Mouse (Mus musculus) T-helper 1 cell (primary cell): ENCODE measurements at regions not wholly inside any gene's neighbourhood (a gene's known extent, or its start where the extent isn't known, plus 50 kb on each side); places are given as distances from the start of the nearest gene placed in this dataset.

Experiments
- in situ Hi-C: fragments of 300-600 bp; cut with MboI, MseI; formaldehyde crosslinking; loops from one replicate; pipeline ENCODE4 v1.15.1; 2025; ENCODE audit warnings: high pct_unique_total_duplicates

GRCm38 (mm10) chr14:47795062-47795461, 146.8 kb downstream of the Ktn1 start:
- in situ Hi-C loops, result loop anchor here (10.0 kb wide), 1 partner anchor 1510 kb away; no protein-coding TSS in a partner anchor

- in situ Hi-C loops, result loop anchor here (10.0 kb wide), 1 partner anchor 1507 kb away; no protein-coding TSS in a partner anchor
Observed at GRCm38 (mm10) chr14:47798203-47798602, 150.0 kb downstream of the Ktn1 start.

GRCm38 (mm10) chr14:47799564-47799963, 151.3 kb downstream of the Ktn1 start:
- in situ Hi-C loops, result loop anchor here (10.0 kb wide), 1 partner anchor 1505 kb away; no protein-coding TSS in a partner anchor

- in situ Hi-C loops, result no loop called here
Observed at GRCm38 (mm10) chr14:47805202-47805601, 157.0 kb downstream of the Ktn1 start.

GRCm38 (mm10) chr14:47805771-47806535, 157.7 kb downstream of the Ktn1 start:
- in situ Hi-C loops, result no loop called here

- in situ Hi-C loops, result no loop called here
Observed at GRCm38 (mm10) chr14:47808097-47808910, 160.1 kb downstream of the Ktn1 start.

- in situ Hi-C loops, result no loop called here
Observed at GRCm38 (mm10) chr14:47818224-47818623, 170.0 kb downstream of the Ktn1 start.

- in situ Hi-C loops, result no loop called here
Observed at GRCm38 (mm10) chr14:47818641-47819040, 170.4 kb downstream of the Ktn1 start.

- in situ Hi-C loops, result no loop called here
Observed at GRCm38 (mm10) chr14:47820571-47821143, 172.4 kb downstream of the Ktn1 start.

GRCm38 (mm10) chr14:47823182-47823581, 174.9 kb downstream of the Ktn1 start:
- in situ Hi-C loops, result no loop called here

- in situ Hi-C loops, result no loop called here
Observed at GRCm38 (mm10) chr14:47823696-47824095, 175.4 kb downstream of the Ktn1 start.

GRCm38 (mm10) chr14:47825446-47825956, 177.3 kb downstream of the Ktn1 start:
- in situ Hi-C loops, result no loop called here

GRCm38 (mm10) chr14:47826545-47826944, 178.3 kb downstream of the Ktn1 start:
- in situ Hi-C loops, result no loop called here

GRCm38 (mm10) chr14:47827623-47828022, 179.4 kb downstream of the Ktn1 start:
- in situ Hi-C loops, result no loop called here

- in situ Hi-C loops, result no loop called here
Observed at GRCm38 (mm10) chr14:47833696-47834095, 185.4 kb downstream of the Ktn1 start.

GRCm38 (mm10) chr14:47835408-47835807, 187.2 kb downstream of the Ktn1 start:
- in situ Hi-C loops, result no loop called here

GRCm38 (mm10) chr14:47839493-47840215, 191.4 kb downstream of the Ktn1 start:
- in situ Hi-C loops, result no loop called here

GRCm38 (mm10) chr14:47844366-47844765, 196.1 kb downstream of the Ktn1 start:
- in situ Hi-C loops, result no loop called here

GRCm38 (mm10) chr14:47848861-47849260, 200.6 kb downstream of the Ktn1 start:
- in situ Hi-C loops, result no loop called here

GRCm38 (mm10) chr14:47856280-47856765, 208.1 kb downstream of the Ktn1 start:
- in situ Hi-C loops, result no loop called here

- in situ Hi-C loops, result no loop called here
Observed at GRCm38 (mm10) chr14:47857271-47857670, 209.0 kb downstream of the Ktn1 start.
